Mouse (Mus musculus) layer of hippocampus, adult 9-11 months (tissue): ENCODE data around the gene Kidins220.

Experiments
- DNase-seq: peaks from one replicate; pipeline ENCODE4 v3.0.0; 2022

Kidins220 gene

GRCm38 (mm10) chr12:24974446-24975114, at the start of gene Kidins220:
TSS of gene Kidins220 (plus strand) at chr12:24974925.
- peak; percentile 94 for DNase-seq

DNA sequence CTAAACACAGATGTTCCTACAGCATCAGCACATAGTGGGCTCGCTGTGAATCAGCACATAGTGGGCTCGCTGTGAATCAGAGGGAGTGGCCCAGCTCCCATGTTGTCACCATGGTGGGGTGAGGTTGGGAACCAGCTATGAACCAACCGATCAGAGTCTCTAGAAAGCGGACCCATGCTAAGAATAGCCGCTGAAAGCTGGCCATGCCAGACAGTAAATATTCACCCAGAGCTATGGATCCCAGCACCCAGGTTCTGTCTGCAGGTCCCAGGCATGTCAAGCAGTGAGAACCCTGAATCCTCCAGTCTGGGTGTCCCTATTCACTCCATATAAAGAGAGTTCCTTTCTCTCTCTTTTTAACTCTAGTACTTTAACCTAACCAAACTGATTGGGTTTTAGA, 49.4 kb upstream of the Kidins220 start:
- DNase-seq = no peak

- DNase-seq = no peak
Measured at GRCm38 (mm10) chr12:24925684-24926083, 49.0 kb upstream of the Kidins220 start.

- DNase-seq = peak; percentile 95
Measured at GRCm38 (mm10) chr12:24928051-24928748, 46.5 kb upstream of the Kidins220 start.

GRCm38 (mm10) chr12:24929043-24929442, 45.7 kb upstream of the Kidins220 start:
- no peak for DNase-seq

DNA sequence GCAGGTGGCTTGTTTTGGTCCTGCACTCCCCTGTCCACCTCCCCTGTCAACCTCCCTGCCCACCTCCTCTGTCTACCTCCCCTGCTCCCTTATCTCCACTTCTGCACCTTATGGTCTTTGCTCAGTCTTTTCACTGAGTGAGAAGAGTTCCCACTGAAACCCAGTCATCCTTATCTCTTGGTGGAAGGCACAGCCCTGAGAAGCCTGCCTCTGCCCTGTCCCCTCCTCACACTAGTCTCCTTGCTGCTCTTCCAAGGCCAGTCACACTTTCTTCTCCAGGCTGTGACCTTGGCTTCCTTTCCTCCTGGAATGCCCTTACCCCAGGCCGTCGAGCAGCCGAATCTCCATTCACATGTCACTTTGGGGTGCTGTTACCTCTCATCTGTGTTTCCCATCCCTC, 44.0 kb upstream of the Kidins220 start:
- DNase-seq = no peak

GRCm38 (mm10) chr12:24932120-24932519, 42.6 kb upstream of the Kidins220 start:
- DNase-seq = no peak

- DNase-seq = no peak
Measured at GRCm38 (mm10) chr12:24933206-24933775, 41.4 kb upstream of the Kidins220 start.

- no peak for DNase-seq
Measured at GRCm38 (mm10) chr12:24933996-24934395, 40.7 kb upstream of the Kidins220 start.

GRCm38 (mm10) chr12:24936281-24936680, 38.4 kb upstream of the Kidins220 start:
- no peak for DNase-seq

DNA sequence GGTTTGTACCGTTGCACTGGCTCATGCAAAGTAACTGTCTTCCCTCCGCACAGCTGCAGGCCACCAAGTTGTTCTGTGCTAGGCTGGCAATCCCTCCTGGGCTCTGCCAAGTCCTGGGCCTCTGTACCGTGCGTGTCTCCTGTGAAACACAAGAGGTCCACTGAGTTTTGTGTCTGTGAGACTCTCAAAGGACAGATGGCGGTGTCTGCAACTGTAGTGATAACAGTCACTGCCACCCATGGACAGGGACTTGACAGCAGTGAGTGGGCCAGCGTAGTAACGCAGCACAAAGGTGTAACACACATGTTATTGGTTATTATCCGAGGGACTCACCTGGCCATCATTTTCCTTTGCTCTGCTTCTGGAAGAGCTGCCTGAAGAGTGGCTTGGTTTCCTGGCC, 35.4 kb upstream of the Kidins220 start:
- no peak for DNase-seq

DNA sequence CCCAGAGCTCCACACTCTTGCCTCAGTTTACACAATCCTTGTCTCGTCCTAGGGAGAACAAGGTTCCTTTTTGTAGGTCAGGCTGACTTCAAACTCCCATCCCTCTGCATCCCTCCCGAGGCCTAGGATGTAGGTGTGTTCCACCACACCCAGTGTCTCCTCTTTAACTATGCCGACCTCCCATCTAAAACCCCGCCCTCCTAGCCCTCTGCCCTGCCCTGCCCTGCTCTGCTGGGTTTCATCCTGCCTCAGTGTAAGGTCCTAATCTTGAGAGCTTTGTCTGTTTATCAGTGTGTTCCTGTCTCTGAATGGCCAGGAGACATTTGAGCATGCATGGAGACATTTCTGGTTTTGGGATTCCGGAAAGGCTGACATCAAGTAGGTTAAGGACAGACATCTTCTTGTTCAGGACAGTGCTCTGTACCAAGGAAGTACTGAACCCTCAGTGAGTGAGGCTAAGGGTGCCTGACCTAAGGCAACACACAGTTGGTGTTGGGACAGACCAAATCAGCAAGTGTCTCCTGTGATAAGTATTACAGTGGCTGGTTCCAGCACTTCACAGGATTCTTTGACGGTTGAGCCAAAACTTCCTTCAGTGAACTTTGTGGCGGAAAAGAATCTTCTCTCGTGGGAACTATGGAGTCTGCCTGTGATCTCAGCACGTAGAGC, 32.0 kb upstream of the Kidins220 start:
- no peak for DNase-seq

GRCm38 (mm10) chr12:24943427-24943826, 31.3 kb upstream of the Kidins220 start:
- DNase-seq = no peak

DNA sequence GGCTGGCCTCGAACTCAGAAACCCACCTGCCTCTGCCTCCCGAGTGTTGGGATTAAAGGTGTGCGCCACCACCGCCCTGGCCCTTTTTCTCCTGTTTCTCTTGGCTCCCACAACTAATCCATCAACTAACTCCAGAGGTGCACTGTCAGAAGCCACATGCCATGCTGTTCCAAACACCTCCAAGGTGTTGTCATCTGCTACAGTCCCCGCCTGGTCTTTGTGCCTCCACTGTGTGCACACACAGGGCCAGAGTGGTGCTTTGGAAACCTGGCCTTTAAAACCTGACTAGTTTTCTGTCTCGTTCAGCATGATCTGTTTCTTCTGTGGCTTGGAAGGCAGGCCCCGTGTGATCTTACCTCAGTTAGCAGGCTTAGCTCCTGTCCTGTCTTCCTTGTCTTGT, 30.1 kb upstream of the Kidins220 start:
- no peak for DNase-seq

DNA sequence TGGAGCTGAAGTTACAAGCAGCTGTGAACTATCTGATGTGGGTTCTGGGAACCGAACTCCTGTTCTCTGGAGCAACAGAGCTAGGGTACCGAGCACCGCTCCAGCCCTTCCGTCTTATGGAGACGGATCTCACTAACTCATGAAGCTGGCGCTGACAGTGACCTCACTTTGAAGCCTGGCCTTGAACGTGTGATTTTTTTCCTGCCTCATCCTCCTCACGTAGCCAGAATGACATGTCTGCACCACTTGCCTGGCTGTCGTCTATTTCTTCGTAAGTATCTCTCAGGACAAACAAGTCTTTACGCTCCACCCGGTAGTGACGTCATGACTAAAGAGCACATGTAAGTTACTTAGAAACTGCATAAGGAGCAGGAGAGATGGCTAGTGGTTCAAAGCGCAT, 27.7 kb upstream of the Kidins220 start:
- no peak for DNase-seq

DNA sequence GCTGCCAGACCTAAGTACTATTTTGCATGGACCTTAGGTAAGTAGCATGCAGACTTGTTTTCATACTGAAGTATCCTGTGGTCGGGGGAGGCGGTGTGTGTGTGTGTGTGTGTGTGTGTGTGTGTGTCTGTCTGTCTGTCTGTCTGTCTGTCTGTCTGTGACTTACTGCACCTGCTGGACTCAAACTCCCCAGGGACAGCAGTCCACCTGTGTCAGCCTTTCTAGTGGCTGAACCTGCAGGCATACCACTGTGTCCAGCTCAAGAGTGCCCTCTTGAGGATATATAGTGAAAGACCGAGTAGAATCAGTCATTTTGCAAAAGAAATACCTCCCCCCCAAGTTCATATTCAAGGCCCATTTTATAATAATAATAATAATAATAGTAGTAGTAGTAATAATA, 26.4 kb upstream of the Kidins220 start:
- DNase-seq = peak; percentile 24

DNA sequence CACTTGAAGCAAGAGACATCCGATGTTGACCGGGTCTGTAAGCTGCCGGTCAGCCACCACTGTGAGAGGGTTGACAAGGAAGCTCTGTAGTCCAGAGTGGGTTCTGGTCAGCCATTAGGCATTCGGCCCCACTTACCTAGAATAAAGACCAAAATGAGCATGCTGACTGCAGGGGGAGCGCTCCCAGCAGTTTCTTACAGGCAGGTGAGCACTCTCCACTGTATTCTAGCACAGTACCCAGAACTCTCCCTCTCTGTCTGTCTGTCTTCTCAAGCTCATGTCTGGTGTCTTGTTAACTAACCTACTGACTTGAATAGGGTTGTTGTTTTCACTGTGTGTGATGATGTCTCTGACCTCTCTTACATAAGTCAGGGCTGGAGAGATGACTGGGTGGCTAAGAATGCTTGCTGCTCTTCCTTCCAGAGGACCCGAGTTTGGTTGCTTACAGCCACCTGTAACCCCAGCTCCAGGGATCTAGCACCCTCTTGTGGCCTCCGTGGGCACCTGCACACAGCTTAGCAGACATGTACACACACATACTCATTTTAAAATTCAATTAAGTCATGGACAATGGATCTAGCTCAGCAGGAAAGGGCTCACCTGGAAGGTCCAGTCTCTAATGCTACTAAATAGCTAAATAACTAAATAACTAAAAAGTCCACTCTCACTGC, 24.2 kb upstream of the Kidins220 start:
- DNase-seq = no peak

DNA sequence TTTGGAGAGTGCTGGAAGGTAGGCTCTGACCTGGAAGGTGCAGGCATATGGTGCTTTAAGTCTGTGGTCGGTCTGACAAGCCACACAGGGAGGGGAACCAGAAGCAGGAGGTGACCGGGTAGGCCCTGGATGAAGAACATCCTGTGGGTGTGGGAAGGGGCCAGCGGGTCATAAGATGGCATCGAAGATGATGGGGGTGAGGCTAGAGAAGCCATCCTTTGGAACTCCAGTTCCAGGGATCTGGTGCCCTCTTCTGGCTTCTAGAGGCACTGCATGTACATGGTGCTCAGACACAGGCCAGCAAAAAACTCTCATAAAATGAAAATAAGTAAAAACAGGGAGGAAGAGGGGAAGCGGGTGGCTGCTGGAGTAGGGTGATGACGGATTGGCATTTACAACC, 22.6 kb upstream of the Kidins220 start:
- no peak for DNase-seq

- DNase-seq = no peak
Measured at GRCm38 (mm10) chr12:24955137-24955536, 19.6 kb upstream of the Kidins220 start.

DNA sequence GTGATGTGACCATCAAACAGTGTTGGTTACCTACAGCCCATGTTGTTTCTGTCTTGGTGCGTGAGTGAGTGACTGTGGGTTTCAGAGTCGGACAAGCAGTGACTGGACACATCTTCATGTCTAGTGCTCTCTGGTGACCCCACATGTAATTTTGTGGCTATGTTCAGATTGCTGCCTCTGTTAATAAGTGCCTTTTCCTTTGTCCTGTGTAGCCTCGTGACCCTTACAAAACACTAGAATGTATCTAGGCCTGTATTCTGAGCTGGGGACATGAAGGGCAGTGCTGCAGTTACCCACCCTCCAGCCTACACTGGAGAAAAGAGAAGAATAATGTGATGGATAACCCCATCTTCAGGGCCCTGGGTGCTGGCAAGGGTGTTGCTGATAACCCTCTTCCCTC, 16.2 kb upstream of the Kidins220 start:
- DNase-seq = no peak

- DNase-seq = no peak
Measured at GRCm38 (mm10) chr12:24961821-24962220, 12.9 kb upstream of the Kidins220 start.

DNA sequence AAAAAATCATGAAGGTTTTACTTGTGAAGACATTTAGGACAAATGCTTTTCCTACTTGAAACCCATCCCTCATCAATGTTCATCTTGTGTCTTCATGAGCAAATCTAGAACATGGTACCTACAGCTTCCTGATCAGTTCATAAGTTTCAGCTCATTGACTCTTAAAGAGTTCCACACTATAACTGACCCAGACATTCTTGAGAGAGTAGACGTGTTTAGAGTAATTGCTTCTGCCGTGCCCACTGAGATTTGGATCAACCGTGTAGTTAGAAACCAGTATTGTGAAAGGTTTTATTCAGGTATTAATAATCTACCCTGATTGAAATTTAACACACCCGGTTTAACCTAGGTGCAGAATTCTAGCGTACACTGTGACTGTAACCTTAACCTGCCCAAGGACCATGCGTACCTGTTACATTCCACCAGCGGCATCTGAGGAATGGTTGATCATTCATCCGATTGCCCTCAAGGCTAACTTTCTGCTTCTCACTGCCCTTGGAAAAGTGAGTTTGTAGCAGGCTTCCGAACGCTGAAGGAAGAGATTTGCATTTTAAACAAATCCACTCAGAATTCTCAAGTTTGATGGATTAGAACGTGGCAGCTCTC, 12.3 kb upstream of the Kidins220 start:
- DNase-seq = no peak
